Mouse (Mus musculus) inflammation-experienced regulatory T-cells, adult 16 weeks (primary cell): ENCODE data around the gene Edn3. TPM values are rescaled to one million over a fixed set of nuclear protein-coding genes. Genes with fewer than 3 reads are reported as not detected.

Source experiments
- polyA plus RNA-seq: library from polyadenylated mRNA; unstranded; fragments of 100-300 nt; shearing (Covaris generic); gene quantifications from one replicate; pipeline ENCODE4 v1.2.1, GENCODE M21; 2017

Gene Edn3
- polyA plus RNA-seq = 0.71 TPM

GRCm38 (mm10) chr2:174760479-174761121, at the start of gene Edn3:
Edn3 (plus strand) TSS chr2:174760619.

Other genes with a start within 250 kb of the Edn3 start
- gene Zfp831, start 117.1 kb upstream of the Edn3 start, polyA plus RNA-seq = 19.6 TPM
- 0.51 TPM for gene Gm14444, start 249.6 kb downstream of the Edn3 start, polyA plus RNA-seq